Mouse (Mus musculus) hindbrain, embryonic 11.5 days (tissue): ENCODE data around the gene Abhd12b. TPM values are rescaled to one million over a fixed set of nuclear protein-coding genes. Genes with fewer than 3 reads are reported as not detected.

Source experiments
- ATAC-seq: fragments of 200-750 bp; cut with Nextera tagmentation; 2 replicates; pipeline ENCODE4 v1.8.0; 2017; ENCODE audit warnings: mild to moderate bottlenecking, moderate TSS enrichment, moderate library complexity; ENCODE audit not compliant: low FRiP score
- DNase-seq: peaks from one replicate; pipeline ENCODE4 v3.0.0-alpha.2; 2015; ENCODE audit warnings: low spot score
- H3K27ac ChIP-seq: fragments of 300-500 bp; sonication (generic); 2 replicates; pipeline ENCODE4 v1.5.1; 2014; ENCODE audit warnings: mild to moderate bottlenecking, low read depth, low read length
- H3K27me3 ChIP-seq: fragments of 300-500 bp; sonication (generic); 2 replicates; pipeline ENCODE4 v1.6.1; 2014; ENCODE audit warnings: mild to moderate bottlenecking, low read length, moderate library complexity, mixed read lengths; ENCODE audit not compliant: control insufficient read depth, insufficient read depth
- H3K36me3 ChIP-seq: fragments of 300-500 bp; sonication (generic); 2 replicates; pipeline ENCODE4 v1.6.1; 2014; ENCODE audit warnings: mild to moderate bottlenecking, low read length, moderate library complexity, mixed read lengths; ENCODE audit not compliant: control insufficient read depth, insufficient read depth
- H3K4me1 ChIP-seq: fragments of 300-500 bp; sonication (generic); replicated peaks from 2 replicates; pipeline ENCODE4 v1.6.1; 2014; ENCODE audit warnings: low read length, mixed read lengths; ENCODE audit not compliant: control insufficient read depth, insufficient read depth
- H3K4me2 ChIP-seq: fragments of 300-500 bp; sonication (generic); replicated peaks from 2 replicates; pipeline ENCODE4 v1.6.1; 2014; ENCODE audit warnings: mild to moderate bottlenecking, low read depth, low read length
- H3K4me3 ChIP-seq: fragments of 300-500 bp; sonication (generic); 2 replicates; pipeline ENCODE4 v1.5.1; 2014; ENCODE audit warnings: low read depth, low read length
- H3K9ac ChIP-seq: fragments of 300-500 bp; sonication (generic); 2 replicates; pipeline ENCODE4 v1.6.1; 2014; ENCODE audit warnings: low read depth, low read length
- H3K9me3 ChIP-seq: fragments of 300-500 bp; sonication (generic); 2 replicates; pipeline ENCODE4 v1.6.1; 2016; ENCODE audit warnings: low read length; ENCODE audit not compliant: control insufficient read depth
- WGBS: fragments of 180-500 bp; shearing (Covaris S2); extraction: QIAGEN DNeasy Blood & Tissue Kit; methylation state at CpG from one replicate; pipeline ENCODE4 v1.1.7; 2014; 5-methylcytosine and 5-hydroxymethylcytosine counted together
- polyA plus RNA-seq: library from polyadenylated mRNA; unstranded; fragments of >200 nt; fragmentation: Nextera tagmentation; extraction: Ambion mirVana; gene quantifications from 2 replicates; pipeline ENCODE4 v1.2.1, GENCODE M21; 2014

Abhd12b gene
- polyA plus RNA-seq, 1 experiment from 2014 or later: not detected

DNA sequence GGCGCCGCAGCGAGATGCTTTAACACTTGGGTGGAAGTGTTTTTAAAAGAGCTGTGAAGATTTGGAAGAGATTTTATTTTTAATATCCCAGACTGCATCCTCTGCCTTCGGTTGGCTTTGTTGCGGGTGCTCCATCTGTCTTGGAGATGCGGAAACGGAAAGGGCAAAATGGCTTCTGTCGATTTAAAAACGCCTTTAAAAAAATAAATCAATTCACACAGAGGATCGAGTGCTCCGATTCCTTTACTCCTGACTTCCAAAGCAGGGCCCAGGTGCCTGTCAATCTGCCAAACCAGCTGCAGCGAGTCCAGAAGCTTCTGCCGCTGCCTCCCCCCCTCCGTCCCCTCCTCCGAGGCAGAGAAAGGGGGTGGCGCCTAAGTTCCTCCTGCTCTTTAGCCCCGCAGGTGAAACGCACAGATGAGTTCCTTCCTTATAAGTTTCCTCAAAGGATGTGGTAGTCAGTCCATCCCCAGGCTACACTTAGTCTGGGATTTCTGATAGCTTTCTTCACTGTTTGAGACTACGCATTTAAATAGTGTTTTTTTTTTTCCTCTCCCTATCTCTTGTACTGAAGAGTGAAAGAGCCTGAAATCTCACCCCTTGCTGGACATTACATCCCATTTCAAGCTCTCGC is 22.8 kb upstream of the Abhd12b start:
- DNase-seq: no peak

GRCm38 (mm10) chr12:70134627-70135235 is 19.2 kb upstream of the Abhd12b start:
- no peaks in the 10 kb centered on the region for H3K36me3 ChIP-seq
- 90% methylated on average over 20 of the region's 20 CpGs for whole genome bisulfite sequencing
- ATAC-seq: no peak

More for the DNA sequence above, 22.8 kb upstream of the Abhd12b start:
- Histone ChIP-seq H3K9ac (no peak overlapping the region), H3K4me3 (no peak overlapping the region), H3K27ac (no peak overlapping the region), H3K4me2 (no peak overlapping the region), H3K9me3 (no peaks in the 10 kb centered on the region), H3K36me3 (no peaks in the 10 kb centered on the region), H3K27me3 (no peaks in the 10 kb centered on the region), H3K4me1 (no peaks in the 10 kb centered on the region)
- 45% methylated on average over 20 of the region's 20 CpGs for WGBS
- ATAC-seq: no peak

DNA sequence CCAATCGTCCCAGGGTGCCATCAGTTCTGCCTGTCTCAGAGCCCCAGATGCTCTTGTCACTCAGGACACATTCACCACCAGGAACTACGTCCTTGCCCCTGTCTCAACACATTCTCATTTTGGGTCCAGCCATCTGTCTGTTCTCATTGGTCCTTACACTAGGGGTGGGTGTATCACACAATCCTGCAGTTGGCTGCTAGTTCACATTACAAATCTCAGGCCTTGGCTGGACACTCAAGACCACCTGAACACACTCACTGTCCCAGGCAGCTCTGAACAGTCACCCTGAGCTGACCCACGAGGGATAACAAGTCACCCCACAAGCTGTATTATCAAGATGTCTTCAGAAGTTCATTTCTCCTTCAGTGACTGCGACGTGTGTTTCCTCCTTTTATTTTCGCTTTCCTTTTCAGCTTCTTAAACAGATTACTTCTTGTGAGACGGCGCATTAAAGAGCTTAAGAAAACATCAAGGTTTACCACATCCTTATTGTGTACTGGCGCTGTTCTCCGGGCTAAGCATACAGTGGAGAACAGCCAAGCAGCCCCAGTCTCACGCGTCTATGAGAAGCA is 17.7 kb upstream of the Abhd12b start:
- Histone ChIP-seq H3K4me1 (no peaks in the 10 kb centered on the region), H3K9me3 (no peaks in the 10 kb centered on the region), H3K9ac (no peak overlapping the region), H3K27ac (no peak overlapping the region), H3K4me2 (no peak overlapping the region), H3K27me3 (no peaks in the 10 kb centered on the region), H3K4me3 (no peak overlapping the region), H3K36me3 (no peaks in the 10 kb centered on the region)
- ATAC-seq: no peak
- WGBS: 79% methylated on average over 12 of the region's 12 CpGs
- no peak for DNase-seq

More at GRCm38 (mm10) chr12:70134627-70135235, 19.2 kb upstream of the Abhd12b start:
- no peak overlapping the region for H3K9ac ChIP-seq
- H3K4me3 ChIP-seq: no peak overlapping the region
- no peaks in the 10 kb centered on the region for H3K9me3 ChIP-seq
- no peak for DNase-seq
- no peaks in the 10 kb centered on the region for H3K27me3 ChIP-seq
- H3K4me2 ChIP-seq: no peak overlapping the region
- H3K4me1 ChIP-seq: no peaks in the 10 kb centered on the region
- H3K27ac ChIP-seq: no peak overlapping the region

DNA sequence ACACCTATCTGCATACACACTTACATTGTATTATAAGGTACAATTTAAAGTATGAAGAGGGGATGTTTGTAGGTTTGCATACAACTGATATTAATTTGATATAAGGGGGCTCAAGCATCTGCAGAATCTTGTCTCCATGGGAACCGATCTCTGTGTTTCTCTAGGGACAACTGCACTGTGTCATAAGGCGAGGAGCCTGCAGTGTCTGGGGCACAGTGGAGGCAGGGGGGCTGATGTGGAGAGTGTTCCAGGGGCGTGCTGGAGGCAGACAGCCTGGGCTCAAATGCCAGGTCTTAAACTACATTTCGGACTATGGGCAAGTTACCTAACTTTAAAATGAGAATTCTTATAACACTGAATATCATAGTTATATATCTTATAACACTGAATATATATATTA is 16.8 kb upstream of the Abhd12b start:
- ATAC-seq (no peak), DNase-seq (no peak)
- Histone ChIP-seq H3K4me3 (no peak overlapping the region), H3K27me3 (no peaks in the 10 kb centered on the region), H3K9me3 (no peaks in the 10 kb centered on the region), H3K4me1 (no peaks in the 10 kb centered on the region), H3K36me3 (no peaks in the 10 kb centered on the region), H3K4me2 (no peak overlapping the region), H3K9ac (no peak overlapping the region), H3K27ac (no peak overlapping the region)
- 77% methylated on average over 4 of the region's 4 CpGs for WGBS

GRCm38 (mm10) chr12:70137626-70138025 is 16.3 kb upstream of the Abhd12b start:
- Histone ChIP-seq H3K27ac (no peak overlapping the region), H3K4me1 (no peaks in the 10 kb centered on the region), H3K4me2 (no peak overlapping the region), H3K9me3 (no peaks in the 10 kb centered on the region), H3K27me3 (no peaks in the 10 kb centered on the region), H3K9ac (no peak overlapping the region), H3K36me3 (no peaks in the 10 kb centered on the region), H3K4me3 (no peak overlapping the region)
- ATAC-seq (no peak), DNase-seq (no peak)
- WGBS: 81% methylated on average over 9 of the region's 9 CpGs

- Histone ChIP-seq H3K4me3 (no peak overlapping the region), H3K4me2 (no peak overlapping the region), H3K9ac (no peak overlapping the region), H3K4me1 (no peaks in the 10 kb centered on the region), H3K9me3 (no peaks in the 10 kb centered on the region), H3K27me3 (no peaks in the 10 kb centered on the region), H3K27ac (no peak overlapping the region), H3K36me3 (no peaks in the 10 kb centered on the region)
- ATAC-seq (no peak), DNase-seq (no peak)
- WGBS: 78% methylated on average over 4 of the region's 4 CpGs
These were observed 14.1 kb upstream of the Abhd12b start for GRCm38 (mm10) chr12:70139871-70140270.

GRCm38 (mm10) chr12:70140542-70140941 is 13.4 kb upstream of the Abhd12b start:
- Histone ChIP-seq H3K9ac (no peak overlapping the region), H3K36me3 (no peaks in the 10 kb centered on the region), H3K4me2 (no peak overlapping the region), H3K27ac (no peak overlapping the region), H3K4me3 (no peak overlapping the region), H3K4me1 (no peaks in the 10 kb centered on the region), H3K27me3 (no peaks in the 10 kb centered on the region), H3K9me3 (no peaks in the 10 kb centered on the region)
- WGBS: 92% methylated on average over 5 of the region's 5 CpGs
- ATAC-seq (no peak), DNase-seq (no peak)

GRCm38 (mm10) chr12:70140993-70141576 is 12.9 kb upstream of the Abhd12b start:
- WGBS: 89% methylated on average over 5 of the region's 5 CpGs
- no peak overlapping the region for H3K4me3 ChIP-seq
- H3K4me2 ChIP-seq: no peak overlapping the region
- no peaks in the 10 kb centered on the region for H3K4me1 ChIP-seq
- ATAC-seq (no peak), DNase-seq (no peak)
- no peaks in the 10 kb centered on the region for H3K36me3 ChIP-seq
- H3K27ac ChIP-seq: no peak overlapping the region
- no peaks in the 10 kb centered on the region for H3K9me3 ChIP-seq
- no peak overlapping the region for H3K9ac ChIP-seq
- H3K27me3 ChIP-seq: no peaks in the 10 kb centered on the region
